Mouse (Mus musculus) CH12.LX (cell line): ENCODE results near the gene Brpf1.

Experiments
- POLR2A ChIP-seq: IDR thresholded peaks from 2 replicates; pipeline ENCODE4 v1.6.1; 2011; ENCODE audit warnings: low read depth, mild to moderate bottlenecking, improper control_type of control experiment, low read length
- UBTF ChIP-seq: IDR thresholded peaks from 2 replicates; pipeline ENCODE4 v1.6.1; 2012; ENCODE audit warnings: low read depth, mild to moderate bottlenecking, inconsistent platforms, low read length, improper control_type of control experiment, moderate library complexity

DNA sequence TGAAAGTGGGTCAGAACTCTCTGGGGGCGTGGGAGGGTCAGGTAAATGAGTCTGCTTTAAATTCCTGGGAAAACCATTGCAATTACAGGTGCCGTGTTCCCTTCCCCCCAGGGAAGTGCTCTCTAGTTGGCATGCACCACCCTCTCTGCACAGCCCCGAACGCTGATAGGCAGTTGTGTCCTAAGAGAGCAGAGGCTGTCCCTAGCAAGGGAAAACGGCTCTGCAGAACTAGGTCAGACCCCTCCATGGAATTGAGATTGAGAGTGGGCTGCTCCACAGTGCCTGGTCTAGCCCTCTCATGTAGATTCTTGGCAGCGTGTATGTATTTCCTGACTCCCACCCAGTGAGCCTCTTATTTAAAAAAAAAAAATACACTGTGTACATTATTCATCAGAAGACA, 43.4 kb upstream of the Brpf1 start:
- TF ChIP-seq UBTF (no peak), POLR2A (no peak)
